Mouse (Mus musculus): ENCODE measurements around the gene Prpf40b. TPM values are rescaled to one million over a fixed set of nuclear protein-coding genes. Genes with fewer than 3 reads are reported as not detected.
"Not testable (repeated sequence)": the region's sequence is repeated elsewhere in the genome, so short reads cannot be mapped to it uniquely, and the experiment has no call there.

The Prpf40b gene
- 100 to 1,000 TPM; 114 to 119 TPM for total RNA-seq (2021)
- long read RNA-seq, experiment 1, partial matches to known transcripts = 21 of 71 reads
- long read RNA-seq, experiment 1, other reads (novel, unspliced or antisense) = 49 of 71 reads
- long read RNA-seq, experiment 2, partial matches to known transcripts = 39 of 95 reads
- long read RNA-seq, experiment 2, other reads (novel, unspliced or antisense) = 54 of 95 reads

DNA sequence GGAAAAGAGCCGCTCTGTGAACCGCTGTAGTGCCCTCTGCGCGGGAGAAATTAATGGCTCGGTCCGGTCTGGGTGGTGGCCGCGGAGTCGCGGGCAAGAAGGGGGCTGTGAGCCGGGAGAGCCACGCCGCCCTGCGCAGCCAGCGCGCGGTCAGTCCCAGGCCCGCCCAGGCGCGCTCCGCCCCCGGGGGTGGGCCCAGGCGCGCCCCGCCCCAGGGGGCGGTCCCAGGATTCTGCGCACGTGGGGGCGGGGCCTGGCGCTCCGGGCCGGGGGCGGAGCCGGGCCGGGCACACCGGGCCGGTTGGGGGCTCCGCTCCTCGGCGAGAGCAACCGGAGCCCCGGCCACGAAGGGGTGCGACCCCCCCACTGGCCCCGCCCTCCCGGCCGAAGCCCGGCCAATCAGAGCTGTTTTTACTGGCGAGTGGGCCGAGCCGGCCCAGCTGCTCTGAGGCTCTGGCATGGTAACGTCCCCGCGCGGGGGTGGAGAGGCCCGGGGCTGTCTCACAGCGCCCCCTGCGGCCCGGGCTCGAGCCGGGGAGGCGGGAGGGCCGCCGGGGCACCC lies at the start of gene Prpf40b:
Gene Prpf40b (plus strand): TSS at position 275 of the 562 bp plus-strand sequence.
- peak; percentile 96 to 98 for DNase-seq (ENCODE audit: low spot score in 2 of 2)
- peak; percentile 67 for TF ChIP-seq CTCF (conservative IDR thresholded peaks at IDR 0.05)
- peak within 1 kb of the TSS; percentile 87 for H3K27ac ChIP-seq
- peak within 1 kb of the TSS; percentile 86 for H3K4me3 ChIP-seq

DNA sequence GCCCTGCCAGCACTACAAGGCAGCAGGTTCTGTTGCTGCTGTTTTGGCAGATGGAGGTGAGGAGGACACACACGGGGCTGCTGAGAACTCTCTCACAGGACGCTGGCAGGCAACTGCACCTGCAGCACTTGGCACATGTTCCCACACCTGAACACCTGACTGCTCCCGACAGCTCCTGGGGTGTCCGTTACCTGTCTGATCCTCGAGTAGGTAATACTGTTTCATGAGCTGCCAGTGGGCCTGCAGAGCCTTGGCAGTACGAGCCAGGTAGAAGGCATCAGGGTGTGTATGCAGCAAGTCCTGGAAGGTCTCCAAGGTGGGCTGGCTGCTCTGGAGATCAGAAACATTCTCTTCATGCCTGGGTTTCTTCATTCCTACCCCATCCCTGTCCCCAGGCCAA lies 48.2 kb upstream of the Prpf40b start:
- not testable (repeated sequence) for H3K4me3 ChIP-seq; DNase-seq (ENCODE audit: low spot score in 2 of 2)
- H3K27ac ChIP-seq = peak overlapping the region; percentile 18; the same call in 1 of the 2 replicates

DNA sequence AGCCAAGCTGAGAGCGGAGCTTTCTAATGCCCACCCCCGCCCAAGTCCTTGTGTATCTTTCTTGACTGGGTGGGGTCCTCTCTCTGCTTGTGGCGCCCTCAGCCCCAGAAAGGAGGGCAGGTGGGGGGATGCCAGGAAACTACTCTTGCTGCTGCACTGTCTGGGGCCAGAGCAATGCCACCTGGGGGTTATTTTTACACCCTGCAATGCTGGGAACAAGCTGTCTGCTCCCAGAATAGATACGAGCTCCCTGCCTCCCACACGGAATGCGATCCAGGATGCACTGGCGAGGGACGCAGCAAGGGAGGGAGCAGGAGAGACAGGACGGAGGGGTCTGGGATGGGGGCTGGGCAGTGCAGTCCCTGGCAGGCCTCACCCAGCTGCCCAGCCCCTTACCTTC lies 45.9 kb upstream of the Prpf40b start:
- TF ChIP-seq CTCF (conservative IDR thresholded peaks at IDR 0.05) = peak; percentile 47
- peak overlapping the region; percentile 88 for H3K27ac ChIP-seq
- DNase-seq (ENCODE audit: low spot score in 2 of 2) = peak; percentile 73 to 74
- peak overlapping the region; percentile 17; the same call in 1 of the 2 replicates for H3K4me3 ChIP-seq

DNA sequence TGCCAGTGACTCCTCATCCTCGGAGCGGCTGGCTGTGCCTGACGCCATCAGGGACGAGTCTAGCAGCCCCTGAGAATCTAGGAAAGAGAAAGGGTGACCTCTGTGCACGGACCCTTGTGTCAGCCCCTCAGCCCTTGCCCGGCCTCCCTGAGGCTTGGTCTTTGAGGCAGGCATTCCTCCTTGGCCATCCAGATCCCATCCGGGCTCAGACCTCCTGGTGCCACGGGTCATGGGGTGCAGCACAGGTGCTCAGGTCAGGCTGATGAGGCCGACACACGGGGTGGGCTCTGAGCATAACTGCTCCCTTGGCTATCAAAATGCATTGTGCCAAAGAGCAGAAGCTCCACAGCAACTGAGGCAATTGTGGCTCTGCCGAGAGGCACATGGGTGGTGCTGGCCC lies 44.9 kb upstream of the Prpf40b start:
- H3K27ac ChIP-seq = peak overlapping the region; percentile 88; the same call in 1 of the 2 replicates

DNA sequence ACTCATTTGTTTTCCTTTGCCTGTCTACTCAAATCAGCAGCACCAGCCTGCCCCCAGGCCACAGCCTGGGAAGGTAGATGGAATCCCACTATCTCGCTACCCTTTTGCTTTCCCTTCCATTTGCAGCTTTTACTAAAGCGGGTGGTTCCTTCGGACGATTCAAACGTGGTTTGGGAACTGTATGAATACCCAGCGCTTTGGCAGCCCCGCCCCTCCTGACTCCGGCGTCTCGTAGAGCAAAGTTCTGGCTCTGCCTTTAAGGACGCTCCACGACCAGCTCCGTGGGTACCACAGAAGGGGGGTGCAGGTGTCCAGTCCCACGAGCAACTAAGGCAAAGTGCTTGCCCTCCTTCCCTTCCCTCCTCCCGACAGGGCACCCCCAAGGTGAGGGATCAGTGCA lies 43.8 kb upstream of the Prpf40b start:
- H3K27ac ChIP-seq = peak overlapping the region; percentile 99
- H3K4me3 ChIP-seq = peak overlapping the region; percentile 64
- DNase-seq (ENCODE audit: low spot score in 2 of 2) = not testable (repeated sequence)

More for the DNA sequence above, 44.9 kb upstream of the Prpf40b start:
- DNase-seq (ENCODE audit: low spot score in 2 of 2) = no peak
- no peak overlapping the region for H3K4me3 ChIP-seq
- TF ChIP-seq CTCF (conservative IDR thresholded peaks at IDR 0.05) = no peak

DNA sequence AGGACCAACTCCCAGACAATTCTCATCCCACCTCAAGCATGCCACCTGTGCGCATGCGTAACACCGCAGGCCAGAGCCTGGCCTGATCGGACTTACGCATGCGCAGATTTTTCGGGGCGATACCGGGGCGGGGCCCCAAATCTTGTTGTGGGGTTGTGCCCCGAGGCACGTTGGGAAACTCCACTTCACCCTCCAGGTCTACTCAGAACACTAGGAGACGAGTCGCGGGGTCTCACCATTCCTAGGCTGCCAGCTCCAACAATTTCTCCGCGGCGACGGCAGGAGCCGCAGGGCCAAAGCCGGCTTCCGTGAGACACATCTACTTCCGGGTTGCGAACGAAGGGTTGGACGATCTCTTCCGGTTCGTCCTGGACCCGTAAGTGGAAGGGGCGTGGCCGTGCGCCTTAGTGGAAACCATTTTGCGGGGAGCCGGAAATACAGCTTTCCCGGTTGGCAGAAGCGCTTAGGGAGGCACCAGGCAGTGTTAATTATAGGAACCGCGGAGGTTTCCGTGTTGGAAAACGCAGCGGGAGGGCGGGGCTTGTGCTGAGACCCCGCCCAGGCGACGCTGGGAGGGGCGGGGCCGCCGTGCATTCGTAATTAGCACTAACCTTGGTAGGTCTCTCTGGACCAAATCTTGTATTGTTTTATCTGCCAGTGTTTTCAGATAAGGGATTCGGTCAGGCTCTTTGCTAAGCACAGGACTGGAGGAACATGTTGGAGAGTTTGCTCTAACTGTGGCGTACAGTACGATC lies 43.1 kb upstream of the Prpf40b start, which contains the start of gene Mcrs1:
Gene Mcrs1 (minus strand): TSS at position 336 of the 755 bp plus-strand sequence.
- peak within 1 kb of the TSS; percentile 99 for H3K27ac ChIP-seq
- peak within 1 kb of the TSS; percentile 64 for H3K4me3 ChIP-seq
- peak; percentile 96 to 98 for DNase-seq (ENCODE audit: low spot score in 2 of 2)
- 0 out of 2 replicates have a peak, but pooled peaks have one; percentile 15 for TF ChIP-seq CTCF (conservative IDR thresholded peaks at IDR 0.05)

DNA sequence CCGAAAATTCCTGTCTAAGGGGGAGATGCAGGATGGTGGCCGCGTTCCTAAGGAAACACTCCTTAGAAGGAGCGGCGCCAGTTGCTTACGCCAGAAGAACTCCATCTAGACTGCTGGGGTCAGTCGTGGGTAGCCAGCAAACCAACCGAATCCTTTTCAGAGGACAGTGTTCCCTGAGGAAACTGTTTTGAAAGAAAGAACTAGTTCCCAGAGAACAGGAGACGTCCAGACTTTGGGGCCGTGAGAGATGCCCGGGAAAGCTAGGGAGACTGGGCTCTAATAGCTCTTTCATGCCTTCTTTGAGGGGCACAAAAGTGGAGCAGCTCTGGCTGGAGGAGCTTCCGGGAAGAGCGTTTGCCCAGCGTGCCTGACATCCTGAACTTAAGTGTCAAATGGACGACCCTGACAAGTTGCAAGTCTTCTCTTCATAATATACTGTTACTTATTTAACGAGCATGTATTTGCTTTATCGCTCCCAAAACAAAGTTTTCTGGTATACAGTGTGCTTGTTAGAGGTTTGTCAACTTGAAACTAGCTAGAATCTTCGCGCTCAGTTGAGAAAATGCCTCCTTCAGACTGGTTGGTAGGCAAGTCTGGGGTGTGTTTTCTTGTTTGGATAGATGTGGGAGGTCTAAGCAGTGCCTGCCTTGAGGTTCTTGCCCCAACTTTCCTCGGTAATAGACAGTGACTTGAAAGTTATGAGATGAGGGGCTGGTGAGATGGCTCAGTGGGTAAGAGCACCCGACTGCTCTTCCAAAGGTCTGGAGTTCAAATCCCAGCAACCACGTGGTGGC lies 42.3 kb upstream of the Prpf40b start:
- no peak for DNase-seq (ENCODE audit: low spot score in 2 of 2)
- peak; percentile 31; the same call in 1 of the 2 replicates for TF ChIP-seq CTCF (conservative IDR thresholded peaks at IDR 0.05)
- peak overlapping the region; percentile 64 for H3K4me3 ChIP-seq
- peak overlapping the region; percentile 99 for H3K27ac ChIP-seq

DNA sequence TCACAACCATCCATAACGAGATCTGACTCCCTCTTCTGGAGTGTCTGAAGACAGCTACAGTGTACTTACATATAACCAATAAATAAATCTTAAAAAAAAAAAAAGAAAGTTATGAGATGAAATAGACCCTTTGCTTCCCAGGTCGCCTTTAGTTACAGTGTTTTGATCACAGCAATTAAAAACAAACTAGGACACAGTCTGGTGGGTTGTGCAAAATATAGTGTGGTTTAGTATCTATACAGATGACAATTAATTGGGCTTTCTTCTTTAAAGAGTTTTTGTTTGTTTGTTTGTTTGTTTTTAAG lies 41.8 kb upstream of the Prpf40b start:
- not testable (repeated sequence) for DNase-seq (ENCODE audit: low spot score in 2 of 2); H3K4me3 ChIP-seq; H3K27ac ChIP-seq

DNA sequence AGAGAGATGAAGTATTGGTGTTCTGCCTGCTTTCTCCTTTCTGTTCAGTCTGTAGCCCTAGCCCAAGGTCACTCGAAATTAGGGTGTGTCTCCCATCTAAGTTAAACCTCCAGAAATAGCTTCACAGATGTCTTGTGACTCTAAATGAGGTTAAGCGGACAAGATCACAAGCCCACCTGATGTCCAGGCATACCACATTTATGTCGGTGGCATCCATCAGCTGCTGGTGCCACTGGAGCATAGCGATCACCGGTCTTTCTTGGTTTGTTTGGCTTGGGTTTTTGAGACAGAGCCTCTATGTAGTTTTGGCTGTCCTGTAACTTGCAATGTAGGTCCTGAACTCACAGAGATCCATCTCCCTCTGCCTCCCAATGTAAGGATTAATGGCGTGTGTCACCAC lies 41.1 kb upstream of the Prpf40b start:
- TF ChIP-seq CTCF (conservative IDR thresholded peaks at IDR 0.05) = no peak
- H3K27ac ChIP-seq = no peak overlapping the region
- no peak overlapping the region for H3K4me3 ChIP-seq
- no peak for DNase-seq (ENCODE audit: low spot score in 2 of 2)

DNA sequence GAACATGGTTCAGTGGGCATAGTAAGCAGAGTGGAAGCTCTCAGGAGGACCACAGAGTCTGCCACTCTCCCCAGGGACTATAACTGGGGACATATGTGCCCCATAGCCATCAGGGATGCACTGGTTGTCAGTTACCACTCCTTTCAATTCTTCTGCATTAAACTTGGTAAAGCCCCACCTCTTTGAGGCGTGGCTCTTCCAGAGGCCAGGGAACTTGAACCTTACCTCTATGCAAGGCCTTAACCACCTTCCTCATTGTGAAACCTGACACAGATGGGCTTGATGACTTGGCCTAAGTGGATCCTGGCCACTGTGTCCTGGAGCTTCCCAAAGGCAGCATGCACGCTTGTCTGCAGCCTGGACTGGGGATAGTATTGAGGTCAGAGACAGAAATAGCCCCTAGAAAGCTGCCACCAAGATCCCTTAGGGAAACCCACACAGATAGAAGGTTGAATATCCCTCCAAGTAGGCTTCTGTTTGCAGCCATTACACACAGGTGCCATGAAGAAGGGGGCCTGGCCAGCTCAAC lies 40.3 kb upstream of the Prpf40b start:
- TF ChIP-seq CTCF (conservative IDR thresholded peaks at IDR 0.05) = no peak

DNA sequence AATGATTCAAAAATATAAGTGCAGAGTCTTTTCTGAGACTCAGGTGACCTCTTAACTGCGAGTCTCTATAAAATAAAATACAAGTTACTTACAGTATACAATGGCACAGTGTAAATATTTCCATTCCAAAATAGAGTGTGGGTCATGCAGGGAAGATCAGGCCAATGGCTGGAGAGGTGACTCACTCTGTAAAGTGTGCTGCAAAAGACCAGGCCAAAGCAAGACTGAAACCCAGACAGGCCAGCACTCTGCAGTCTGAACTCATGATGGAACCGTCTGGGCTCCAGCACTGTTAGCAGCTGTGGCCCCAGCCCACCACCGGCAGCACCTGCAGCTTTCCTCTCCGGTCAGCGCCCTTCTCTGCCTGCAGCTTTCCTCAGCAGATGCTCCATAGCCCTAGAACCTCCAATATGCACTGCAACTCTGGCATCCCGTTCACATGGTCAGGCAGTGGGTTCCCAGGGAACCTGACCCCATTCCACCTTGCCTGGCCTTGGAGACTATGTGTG lies 39.6 kb upstream of the Prpf40b start:
- H3K4me3 ChIP-seq = no peak overlapping the region
- no peak for TF ChIP-seq CTCF (conservative IDR thresholded peaks at IDR 0.05)
- no peak overlapping the region for H3K27ac ChIP-seq
- DNase-seq (ENCODE audit: low spot score in 2 of 2) = no peak

More for the DNA sequence above, 40.3 kb upstream of the Prpf40b start:
- DNase-seq (ENCODE audit: low spot score in 2 of 2) = no peak
- no peak overlapping the region for H3K4me3 ChIP-seq
- H3K27ac ChIP-seq = no peak overlapping the region

DNA sequence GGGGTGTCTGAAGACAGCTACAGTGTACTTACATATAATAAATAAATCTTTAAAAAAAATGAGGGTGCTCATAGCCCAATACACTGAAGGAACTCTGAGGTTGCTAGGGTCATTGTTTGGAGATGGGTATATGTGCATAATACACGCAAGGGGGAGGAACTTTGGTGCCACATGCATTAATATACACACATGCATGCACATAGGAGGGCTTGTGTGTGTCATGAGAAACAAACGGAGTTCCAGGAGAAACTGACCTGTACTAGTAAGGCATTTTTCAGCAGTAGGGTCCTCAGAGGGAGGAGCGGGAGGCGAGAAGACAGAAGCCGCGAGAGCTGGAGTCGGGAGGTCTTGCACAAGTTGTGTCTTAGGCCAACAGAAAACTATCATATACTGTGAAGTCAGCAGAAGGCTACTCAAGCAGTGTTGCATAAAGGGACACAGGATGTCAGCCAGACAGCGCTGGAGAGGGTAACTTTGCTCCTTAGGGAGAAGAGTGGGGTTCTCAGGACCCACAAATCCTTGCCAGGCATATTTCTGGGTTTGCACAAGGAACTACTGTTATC lies 35.6 kb upstream of the Prpf40b start:
- DNase-seq (ENCODE audit: low spot score in 2 of 2) = no peak
- peak overlapping the region; percentile 31; the same call in 1 of the 2 replicates for H3K4me3 ChIP-seq
- no peak for TF ChIP-seq CTCF (conservative IDR thresholded peaks at IDR 0.05)
- H3K27ac ChIP-seq = no peak overlapping the region

Data from layer of hippocampus, adult 2 months (tissue).